Mouse (Mus musculus) heart, embryonic 11.5 days (tissue): ENCODE measurements around the gene Phldb3. TPM values are rescaled to one million over a fixed set of nuclear protein-coding genes. Genes with fewer than 3 reads are reported as not detected.
A peak's percentile ranks its signal among the peaks of the same experiment; 100 is the strongest.

ENCODE experiments used
- ATAC-seq: fragments of 200-750 bp; cut with Nextera tagmentation; replicated peaks from 2 replicates; pipeline ENCODE4 v1.8.0; 2017; ENCODE audit warnings: moderate library complexity; ENCODE audit not compliant: insufficient number of reproducible peaks, low FRiP score, low TSS enrichment
- H3K27ac ChIP-seq: fragments of 300-500 bp; sonication (generic); 2 replicates; pipeline ENCODE4 v1.5.1; 2014; ENCODE audit warnings: mild to moderate bottlenecking, low read depth, low read length
- H3K27me3 ChIP-seq: fragments of 300-500 bp; sonication (generic); 2 replicates; pipeline ENCODE4 v1.6.1; 2014; ENCODE audit warnings: mild to moderate bottlenecking, low read length, mixed read lengths; ENCODE audit not compliant: control insufficient read depth, insufficient read depth
- H3K36me3 ChIP-seq: fragments of 300-500 bp; sonication (generic); 2 replicates; pipeline ENCODE4 v1.6.1; 2014; ENCODE audit warnings: mild to moderate bottlenecking, low read length, moderate library complexity, mixed read lengths; ENCODE audit not compliant: control insufficient read depth, insufficient read depth
- H3K4me1 ChIP-seq: fragments of 300-500 bp; sonication (generic); 2 replicates; pipeline ENCODE4 v1.6.1; 2014; ENCODE audit warnings: low read length; ENCODE audit not compliant: control insufficient read depth, insufficient read depth
- H3K4me2 ChIP-seq: fragments of 300-500 bp; sonication (generic); 2 replicates; pipeline ENCODE4 v1.6.1; 2014; ENCODE audit warnings: mild to moderate bottlenecking, moderate library complexity
- H3K4me3 ChIP-seq: fragments of 300-500 bp; sonication (generic); 2 replicates; pipeline ENCODE4 v1.5.1; 2014; ENCODE audit warnings: low read depth, low read length
- H3K9ac ChIP-seq: fragments of 300-500 bp; sonication (generic); 2 replicates; pipeline ENCODE4 v1.6.1; 2014; ENCODE audit warnings: mild to moderate bottlenecking, low read depth, low read length, moderate library complexity
- H3K9me3 ChIP-seq: fragments of 300-500 bp; sonication (generic); replicated peaks from 2 replicates; pipeline ENCODE4 v1.6.1; 2016; ENCODE audit warnings: low read length; ENCODE audit not compliant: control insufficient read depth
- WGBS: fragments of 180-500 bp; shearing (Covaris S2); extraction: QIAGEN DNeasy Blood & Tissue Kit; methylation state at CpG from one replicate; pipeline ENCODE4 v1.1.7; 2014; ENCODE audit not compliant: insufficient replicate concordance; 5-methylcytosine and 5-hydroxymethylcytosine counted together
- polyA plus RNA-seq: library from polyadenylated mRNA; unstranded; fragments of >200 nt; fragmentation: Nextera tagmentation; extraction: Ambion mirVana; gene quantifications from 2 replicates; pipeline ENCODE4 v1.2.1, GENCODE M21; 2014

Phldb3 gene
- polyA plus RNA-seq, 1 experiment from 2014 or later: 0.06 TPM

- peaks cover 15% of the 10 kb centered on the region for H3K27me3 ChIP-seq
- 63% methylated on average over 15 of the region's 15 CpGs for WGBS
- no peak overlapping the region for H3K4me3 ChIP-seq
- H3K4me1 ChIP-seq: peaks cover 2% of the 10 kb centered on the region; the same call in 1 of the 2 replicates
- H3K36me3 ChIP-seq: no peaks in the 10 kb centered on the region
- H3K27ac ChIP-seq: no peak overlapping the region
- no peak for ATAC-seq
- no peaks in the 10 kb centered on the region for H3K9me3 ChIP-seq
- H3K4me2 ChIP-seq: no peak overlapping the region
- no peak overlapping the region for H3K9ac ChIP-seq
Observed at GRCm38 (mm10) chr7:24599211-24600067, 11.1 kb upstream of the Phldb3 start.

DNA sequence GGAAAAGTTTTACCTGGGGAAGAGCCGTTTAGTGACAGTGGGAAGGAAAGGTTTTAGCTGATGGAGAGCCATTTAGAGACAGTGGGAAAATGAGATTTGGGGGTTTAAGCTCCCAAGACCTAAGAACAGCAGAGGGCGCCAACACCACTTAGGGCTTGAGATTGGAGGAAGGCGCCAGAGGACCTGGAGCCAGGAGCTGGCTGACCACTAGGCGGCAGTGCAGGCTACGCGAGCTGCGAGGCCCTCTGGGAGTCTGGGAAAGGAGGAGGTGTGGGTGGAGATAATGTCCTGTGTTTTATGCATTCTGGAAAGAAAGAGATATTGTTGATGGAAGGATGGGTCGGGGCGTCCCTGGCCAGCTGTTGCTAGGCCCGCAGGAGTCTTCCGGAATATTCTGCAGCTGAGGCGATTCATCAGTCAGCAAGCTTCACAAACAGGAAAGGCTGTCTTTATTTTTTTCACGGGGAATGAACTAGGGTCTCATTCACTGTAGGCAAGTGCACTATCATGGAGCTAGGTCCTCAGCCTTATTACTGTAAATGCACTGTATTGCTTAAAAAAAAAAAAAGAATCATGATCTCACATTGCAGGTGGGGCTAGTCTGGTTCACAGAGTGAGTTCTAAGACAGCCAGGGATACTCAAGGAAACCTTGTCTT, 9.5 kb upstream of the Phldb3 start:
- peak; percentile 74 for ATAC-seq
- H3K27me3 ChIP-seq: no peaks in the 10 kb centered on the region
- H3K27ac ChIP-seq: no peak overlapping the region
- peak overlapping the region; percentile 50 for H3K4me2 ChIP-seq
- no peaks in the 10 kb centered on the region for H3K36me3 ChIP-seq
- H3K9me3 ChIP-seq: no peaks in the 10 kb centered on the region
- WGBS: 6% methylated on average over 13 of the region's 13 CpGs
- no peak overlapping the region for H3K9ac ChIP-seq
- no peaks in the 10 kb centered on the region for H3K4me1 ChIP-seq
- H3K4me3 ChIP-seq: no peak overlapping the region

- Histone ChIP-seq H3K4me3 (no peak overlapping the region), H3K4me2 (no peak overlapping the region), H3K27ac (no peak overlapping the region), H3K36me3 (no peaks in the 10 kb centered on the region), H3K9me3 (no peaks in the 10 kb centered on the region), H3K9ac (no peak overlapping the region), H3K27me3 (peaks cover 22% of the 10 kb centered on the region), H3K4me1 (0 out of 2 replicates have a peak, but pooled peaks cover 4% of the 10 kb centered on the region)
- WGBS: 77% methylated on average over 7 of the region's 7 CpGs
- no peak for ATAC-seq
Observed at GRCm38 (mm10) chr7:24605561-24605960, 5.0 kb upstream of the Phldb3 start.

GRCm38 (mm10) chr7:24606046-24606445, 4.5 kb upstream of the Phldb3 start:
- no peak overlapping the region for H3K9ac ChIP-seq
- H3K9me3 ChIP-seq: no peaks in the 10 kb centered on the region
- ATAC-seq: no peak
- 75% methylated on average over 7 of the region's 7 CpGs for WGBS
- no peak overlapping the region for H3K27ac ChIP-seq
- H3K4me3 ChIP-seq: no peak overlapping the region
- peaks cover 8% of the 10 kb centered on the region; the same call in 1 of the 2 replicates for H3K4me1 ChIP-seq
- H3K27me3 ChIP-seq: peaks cover 27% of the 10 kb centered on the region
- H3K4me2 ChIP-seq: no peak overlapping the region
- H3K36me3 ChIP-seq: no peaks in the 10 kb centered on the region

DNA sequence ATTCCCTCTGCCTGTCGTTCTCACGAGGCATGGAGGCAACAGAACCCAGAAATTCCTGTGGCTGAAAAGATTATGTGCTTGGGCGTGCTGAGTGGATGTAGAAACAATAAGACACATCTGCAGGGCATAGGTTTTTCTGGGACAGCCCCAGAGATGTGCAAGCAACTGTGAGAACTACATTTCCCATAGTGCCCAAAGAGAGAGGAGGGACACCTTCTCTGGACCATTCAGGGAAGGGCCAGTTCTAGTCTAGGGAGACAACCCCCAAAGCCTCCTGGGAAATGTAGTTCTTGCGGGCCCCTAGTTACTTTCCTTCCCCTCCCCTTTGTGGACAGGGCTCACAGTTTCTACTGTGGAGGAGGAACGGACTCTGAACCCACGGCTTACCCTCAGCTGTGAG, 2.5 kb upstream of the Phldb3 start:
- no peak overlapping the region for H3K4me2 ChIP-seq
- H3K9me3 ChIP-seq: no peaks in the 10 kb centered on the region
- no peaks in the 10 kb centered on the region for H3K36me3 ChIP-seq
- H3K4me1 ChIP-seq: peaks cover 15% of the 10 kb centered on the region; the same call in 1 of the 2 replicates
- 42% methylated on average over 6 of the region's 6 CpGs for WGBS
- no peak overlapping the region for H3K9ac ChIP-seq
- no peak overlapping the region for H3K4me3 ChIP-seq
- H3K27ac ChIP-seq: no peak overlapping the region
- 0 out of 2 replicates have a peak, but pooled peaks have one; percentile 29 for ATAC-seq
- H3K27me3 ChIP-seq: peaks cover 45% of the 10 kb centered on the region

GRCm38 (mm10) chr7:24608561-24608960, 2.0 kb upstream of the Phldb3 start:
- Histone ChIP-seq H3K9ac (no peak overlapping the region), H3K27me3 (peaks cover 50% of the 10 kb centered on the region), H3K27ac (no peak overlapping the region), H3K9me3 (no peaks in the 10 kb centered on the region), H3K4me1 (peaks cover 15% of the 10 kb centered on the region; the same call in 1 of the 2 replicates), H3K4me3 (no peak overlapping the region), H3K4me2 (no peak overlapping the region), H3K36me3 (no peaks in the 10 kb centered on the region)
- WGBS: 66% methylated on average over 8 of the region's 8 CpGs
- no peak for ATAC-seq

GRCm38 (mm10) chr7:24610879-24611494, 424 bp downstream of the Phldb3 start:
- H3K4me1 ChIP-seq: peaks cover 15% of the 10 kb centered on the region; the same call in 1 of the 2 replicates
- no peak overlapping the region for H3K27ac ChIP-seq
- H3K36me3 ChIP-seq: no peaks in the 10 kb centered on the region
- ATAC-seq: peak; percentile 65
- WGBS: 1% methylated on average over 36 of the region's 36 CpGs
- H3K9ac ChIP-seq: peak overlapping the region; percentile 8
- peak overlapping the region; percentile 62 for H3K4me2 ChIP-seq
- H3K9me3 ChIP-seq: no peaks in the 10 kb centered on the region
- H3K27me3 ChIP-seq: peaks cover 51% of the 10 kb centered on the region
- peak overlapping the region; percentile 49 for H3K4me3 ChIP-seq

GRCm38 (mm10) chr7:24611709-24612108, 1.1 kb downstream of the Phldb3 start:
- peak overlapping the region; percentile 49 for H3K4me3 ChIP-seq
- WGBS: 15% methylated on average over 7 of the region's 7 CpGs
- no peaks in the 10 kb centered on the region for H3K36me3 ChIP-seq
- peak overlapping the region; percentile 62 for H3K4me2 ChIP-seq
- peaks cover 51% of the 10 kb centered on the region for H3K27me3 ChIP-seq
- H3K27ac ChIP-seq: no peak overlapping the region
- peaks cover 15% of the 10 kb centered on the region; the same call in 1 of the 2 replicates for H3K4me1 ChIP-seq
- 0 out of 2 replicates have a peak overlapping the region, but pooled peaks have one; percentile 6 for H3K9ac ChIP-seq
- H3K9me3 ChIP-seq: no peaks in the 10 kb centered on the region
- ATAC-seq: no peak
